Mouse (Mus musculus): ENCODE data around the gene S100pbp. TPM values are rescaled to one million over a fixed set of nuclear protein-coding genes. Genes with fewer than 3 reads are reported as not detected.

The S100pbp gene
- total RNA-seq (2014; rRNA removed), result 35.9 and 36.8 TPM in 2 replicates
- polyA plus RNA-seq (2015; fragmentation: Nextera tagmentation; extraction: Ambion mirVana), result 16.2 and 16.9 TPM in 2 replicates

GRCm38 (mm10) chr4:129189542-129190519 is at the start of gene S100pbp, which contains the start of gene Yars:
S100pbp (minus strand) TSS chr4:129189727.
Yars (plus strand) TSS chr4:129189760.
- peak within 1 kb of the TSS; percentile 89 for H3K9ac ChIP-seq (replicated peaks; ENCODE audit: low read length)
- TF ChIP-seq CTCF (IDR thresholded peaks at IDR 0.05; ENCODE audit: low read depth), result peak; percentile 38
- WGBS, result under 1% methylated on average over 57 of the region's 58 CpGs

DNA sequence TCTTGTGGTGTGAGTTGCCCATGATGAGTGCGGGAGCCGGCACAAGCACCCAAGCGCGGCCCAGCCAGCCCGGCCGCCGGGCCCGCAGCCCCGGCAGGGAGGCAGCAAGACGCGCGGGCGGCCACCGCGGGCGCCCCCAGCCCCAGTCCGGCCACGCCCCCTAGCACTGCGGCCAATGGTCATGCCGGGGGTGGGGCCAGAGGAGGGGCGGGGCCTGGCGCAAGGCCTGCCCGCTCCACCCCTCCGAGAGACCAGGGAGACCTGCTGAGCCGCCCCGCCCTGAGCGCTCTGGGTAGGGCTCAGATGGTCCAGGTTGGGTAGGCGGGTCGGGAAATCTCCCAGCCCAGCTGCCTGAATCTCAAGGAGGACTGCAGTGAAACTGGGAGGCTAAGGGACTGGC is 49.5 kb upstream of the S100pbp start:
- Histone ChIP-seq H3K9me3 (ENCODE audit: low read length) (no peaks in the 10 kb centered on the region), H3K4me3 (ENCODE audit: low read length) (peak overlapping the region; percentile 72), H3K27ac (peak overlapping the region; percentile 79), H3K36me3 (ENCODE audit: insufficient read depth, low read length) (no peaks in the 10 kb centered on the region), H3K4me2 (ENCODE audit: low read depth, low read length) (peak overlapping the region; percentile 91), H3K4me1 (ENCODE audit: insufficient read depth, low read length) (peaks cover 20% of the 10 kb centered on the region), H3K27me3 (ENCODE audit: insufficient read depth, low read length) (no peaks in the 10 kb centered on the region), H3K9ac (replicated peaks; ENCODE audit: low read length) (peak overlapping the region; percentile 80)
- peak; percentile 89 for DNase-seq (ENCODE audit: low spot score)
- no peak for TF ChIP-seq CTCF (IDR thresholded peaks at IDR 0.05; ENCODE audit: low read depth)
- ATAC-seq, result peak; percentile 85
- WGBS, result under 1% methylated on average over 24 of the region's 29 CpGs

More at GRCm38 (mm10) chr4:129189542-129190519, at the start of gene S100pbp, which contains the start of gene Yars:
- peak within 1 kb of the TSS; percentile 87 for H3K4me3 ChIP-seq (ENCODE audit: low read length)
- peak; percentile 99 for DNase-seq (ENCODE audit: low spot score)
- peak; percentile 95 for ATAC-seq
- H3K36me3 ChIP-seq (ENCODE audit: insufficient read depth, low read length), result no peaks in the 10 kb centered on the region
- no peaks in the 10 kb centered on the region for H3K9me3 ChIP-seq (ENCODE audit: low read length)
- peaks cover 11% of the 10 kb centered on the region for H3K4me1 ChIP-seq (ENCODE audit: insufficient read depth, low read length)
- H3K27ac ChIP-seq, result peak within 1 kb of the TSS; percentile 82
- H3K27me3 ChIP-seq (ENCODE audit: insufficient read depth, low read length), result no peaks in the 10 kb centered on the region
- H3K4me2 ChIP-seq (ENCODE audit: low read depth, low read length), result peak within 1 kb of the TSS; percentile 81

DNA sequence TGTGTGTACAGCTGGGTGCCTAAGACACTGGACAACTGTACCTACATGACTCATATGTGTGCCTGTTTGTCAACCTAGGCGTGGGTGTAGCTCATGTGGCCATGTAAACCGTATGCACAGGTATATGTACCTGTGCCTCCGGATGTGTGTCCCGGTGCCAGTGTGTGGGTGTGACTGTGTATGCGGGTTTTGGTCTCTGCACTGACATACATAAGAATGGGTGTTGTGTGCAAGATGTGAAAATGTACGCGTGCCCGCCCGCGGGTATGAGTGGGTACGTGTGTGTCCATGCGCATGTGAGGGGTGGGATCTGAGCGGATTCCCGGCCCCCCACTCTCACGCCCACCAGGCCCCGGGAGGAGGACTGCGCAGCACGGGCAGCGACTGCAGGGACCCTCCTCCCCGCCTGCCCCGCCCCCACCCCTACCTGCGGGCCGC is 49.1 kb upstream of the S100pbp start:
- Histone ChIP-seq H3K4me2 (ENCODE audit: low read depth, low read length) (peak overlapping the region; percentile 91), H3K9ac (replicated peaks; ENCODE audit: low read length) (peak overlapping the region; percentile 80), H3K4me3 (ENCODE audit: low read length) (peak overlapping the region; percentile 72), H3K4me1 (ENCODE audit: insufficient read depth, low read length) (peaks cover 20% of the 10 kb centered on the region), H3K27me3 (ENCODE audit: insufficient read depth, low read length) (no peaks in the 10 kb centered on the region), H3K9me3 (ENCODE audit: low read length) (no peaks in the 10 kb centered on the region), H3K36me3 (ENCODE audit: insufficient read depth, low read length) (no peaks in the 10 kb centered on the region), H3K27ac (peak overlapping the region; percentile 79)
- WGBS, result under 1% methylated on average over 16 of the region's 23 CpGs
- TF ChIP-seq CTCF (IDR thresholded peaks at IDR 0.05; ENCODE audit: low read depth), result no peak
- ATAC-seq (peak; percentile 65), DNase-seq (ENCODE audit: low spot score) (peak; percentile 64)

DNA sequence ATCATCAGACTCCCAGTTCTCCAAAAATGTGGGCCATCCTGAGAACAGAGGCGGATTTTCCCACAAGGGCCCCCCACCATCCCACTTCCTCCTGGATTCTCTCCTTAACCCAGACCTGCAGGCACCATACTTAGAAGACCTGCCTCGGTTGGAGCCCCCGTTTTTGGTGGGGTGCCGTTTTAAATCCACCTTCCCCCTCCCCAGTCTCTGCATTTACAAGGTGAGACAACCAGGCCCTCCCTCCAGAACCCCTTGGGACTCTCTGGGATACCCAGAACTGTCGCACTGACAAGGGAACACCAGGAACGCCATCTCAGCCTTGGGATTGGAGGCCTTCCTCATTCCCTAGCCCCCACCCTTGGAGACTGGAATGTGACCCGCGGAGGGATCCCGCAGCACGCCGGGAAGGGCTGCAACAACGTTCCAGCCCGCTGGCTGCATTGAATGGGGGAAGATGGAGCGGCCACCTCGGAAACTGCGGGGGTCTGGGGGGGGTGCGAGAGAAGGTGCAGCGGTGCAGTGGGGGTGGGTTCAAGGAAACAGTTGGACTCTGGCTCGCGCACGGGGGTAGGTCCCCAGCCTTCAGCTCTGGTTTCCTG is 48.4 kb upstream of the S100pbp start:
- TF ChIP-seq CTCF (IDR thresholded peaks at IDR 0.05; ENCODE audit: low read depth), result no peak
- Histone ChIP-seq H3K4me1 (ENCODE audit: insufficient read depth, low read length) (peaks cover 20% of the 10 kb centered on the region), H3K27ac (peak overlapping the region; percentile 79; the same call in 1 of the 2 replicates), H3K9me3 (ENCODE audit: low read length) (no peaks in the 10 kb centered on the region), H3K27me3 (ENCODE audit: insufficient read depth, low read length) (no peaks in the 10 kb centered on the region), H3K9ac (replicated peaks; ENCODE audit: low read length) (peak overlapping the region; percentile 80), H3K4me3 (ENCODE audit: low read length) (peak overlapping the region; percentile 72), H3K36me3 (ENCODE audit: insufficient read depth, low read length) (no peaks in the 10 kb centered on the region), H3K4me2 (ENCODE audit: low read depth, low read length) (peak overlapping the region; percentile 91)
- DNase-seq (ENCODE audit: low spot score), result peak; percentile 67
- ATAC-seq, result peak; percentile 21
- WGBS, result 8% methylated on average over 21 of the region's 21 CpGs

DNA sequence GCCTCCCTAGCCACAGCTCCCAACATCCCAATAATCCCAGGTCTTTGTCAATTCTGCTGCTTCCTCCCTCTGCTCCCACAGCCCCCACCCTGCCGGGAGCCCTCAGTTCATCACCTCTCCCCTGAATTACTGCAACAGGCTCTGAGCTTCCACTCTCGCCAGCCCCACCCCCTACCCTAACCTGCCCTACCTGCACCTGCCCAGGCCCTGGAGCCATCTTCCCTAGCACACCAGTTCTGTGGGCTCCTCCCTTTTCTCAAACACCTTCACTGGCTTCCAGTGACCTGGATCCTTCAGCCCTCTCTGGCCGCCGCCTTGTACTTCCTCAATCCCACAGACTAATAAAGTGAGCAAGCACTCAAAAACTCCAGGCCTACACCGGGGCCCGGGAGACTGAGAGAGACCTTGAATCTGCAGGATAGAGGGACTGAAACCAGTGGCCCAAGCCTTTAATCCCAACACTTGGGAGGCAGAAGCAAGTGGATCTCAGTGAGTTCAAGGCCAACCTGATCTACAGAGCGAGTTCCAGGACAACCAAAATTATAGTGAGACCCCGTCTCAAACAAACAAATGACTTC is 46.8 kb upstream of the S100pbp start:
- H3K4me1 ChIP-seq (ENCODE audit: insufficient read depth, low read length), result peaks cover 15% of the 10 kb centered on the region
- ATAC-seq (no peak), DNase-seq (ENCODE audit: low spot score) (no peak)
- H3K9me3 ChIP-seq (ENCODE audit: low read length), result no peaks in the 10 kb centered on the region
- no peak overlapping the region for H3K9ac ChIP-seq (replicated peaks; ENCODE audit: low read length)
- TF ChIP-seq CTCF (IDR thresholded peaks at IDR 0.05; ENCODE audit: low read depth), result no peak
- H3K27me3 ChIP-seq (ENCODE audit: insufficient read depth, low read length), result no peaks in the 10 kb centered on the region
- no peak overlapping the region for H3K27ac ChIP-seq
- WGBS, result 86% methylated on average over 8 of the region's 8 CpGs
- H3K4me3 ChIP-seq (ENCODE audit: low read length), result no peak overlapping the region
- peak overlapping the region; percentile 91; the same call in 1 of the 2 replicates for H3K4me2 ChIP-seq (ENCODE audit: low read depth, low read length)
- no peaks in the 10 kb centered on the region for H3K36me3 ChIP-seq (ENCODE audit: insufficient read depth, low read length)

- no peak for ATAC-seq
Observed at GRCm38 (mm10) chr4:129235147-129235546, 45.6 kb upstream of the S100pbp start.

More at GRCm38 (mm10) chr4:129235147-129235546, 45.6 kb upstream of the S100pbp start:
- 72% methylated on average over 3 of the region's 3 CpGs for WGBS
- Histone ChIP-seq H3K4me2 (ENCODE audit: low read depth, low read length) (no peak overlapping the region), H3K9ac (replicated peaks; ENCODE audit: low read length) (no peak overlapping the region), H3K36me3 (ENCODE audit: insufficient read depth, low read length) (no peaks in the 10 kb centered on the region), H3K4me1 (ENCODE audit: insufficient read depth, low read length) (peaks cover 15% of the 10 kb centered on the region; the same call in 1 of the 2 replicates), H3K27ac (no peak overlapping the region), H3K9me3 (ENCODE audit: low read length) (no peaks in the 10 kb centered on the region), H3K27me3 (ENCODE audit: insufficient read depth, low read length) (no peaks in the 10 kb centered on the region), H3K4me3 (ENCODE audit: low read length) (no peak overlapping the region)
- no peak for TF ChIP-seq CTCF (IDR thresholded peaks at IDR 0.05; ENCODE audit: low read depth)
- DNase-seq (ENCODE audit: low spot score), result no peak
